Mouse (Mus musculus): ENCODE measurements around the gene Htr7.

Gene Htr7

DNA sequence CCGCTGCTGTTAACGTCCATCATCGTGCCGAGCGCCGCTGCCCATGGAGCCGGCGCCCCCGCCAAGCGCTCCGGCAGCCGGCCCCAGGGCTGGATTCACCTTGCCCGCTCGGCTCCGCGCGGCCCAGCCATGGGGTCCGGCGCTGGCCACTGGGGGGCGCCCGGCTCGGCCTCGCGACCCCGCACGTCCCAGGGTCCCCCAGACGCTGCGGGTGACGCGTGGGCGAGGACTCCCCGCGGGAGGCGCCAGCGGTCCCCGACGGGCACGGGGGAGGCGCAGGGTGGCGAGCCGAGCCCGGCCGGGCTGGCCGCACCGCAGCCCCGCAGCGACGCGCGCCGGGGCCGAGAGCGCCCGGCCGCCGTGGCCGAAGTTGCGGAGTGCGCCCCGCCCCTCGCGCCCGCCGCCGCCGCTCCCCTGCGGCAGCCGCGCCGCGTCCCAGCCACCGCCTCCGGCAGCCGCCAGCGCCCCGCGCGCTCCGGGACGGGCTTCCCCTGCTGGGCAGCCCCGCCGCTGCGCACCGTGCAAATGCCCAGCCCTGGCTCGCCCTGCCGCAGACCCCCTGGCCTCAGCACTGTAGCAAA lies at the start of gene Htr7:
Htr7 (minus strand) TSS at position 277 of the 581 bp plus-strand sequence.
- DNase-seq, result peak; percentile 22

DNA sequence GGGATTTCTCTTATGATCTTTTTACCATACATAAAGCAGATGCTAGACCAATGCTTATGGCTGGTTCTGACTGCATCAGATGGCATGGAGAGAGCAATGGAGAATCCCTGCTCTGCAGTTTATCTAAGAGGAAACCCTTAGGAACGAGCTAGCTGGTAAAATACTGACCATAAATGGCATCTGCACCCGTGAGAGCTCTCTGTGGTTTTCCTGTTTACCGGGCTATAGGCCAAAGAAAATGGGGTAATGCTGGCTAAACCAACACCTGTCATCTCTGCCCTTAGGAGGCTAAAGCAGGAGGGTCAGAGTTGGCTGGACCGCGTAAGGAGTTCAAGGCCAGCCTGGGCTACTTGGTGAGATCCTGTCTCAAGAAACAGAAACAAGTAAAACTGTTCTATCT lies 46.6 kb upstream of the Htr7 start:
- DNase-seq, result no peak

GRCm38 (mm10) chr19:36098916-36099315 lies 41.6 kb upstream of the Htr7 start:
- no peak for DNase-seq

DNA sequence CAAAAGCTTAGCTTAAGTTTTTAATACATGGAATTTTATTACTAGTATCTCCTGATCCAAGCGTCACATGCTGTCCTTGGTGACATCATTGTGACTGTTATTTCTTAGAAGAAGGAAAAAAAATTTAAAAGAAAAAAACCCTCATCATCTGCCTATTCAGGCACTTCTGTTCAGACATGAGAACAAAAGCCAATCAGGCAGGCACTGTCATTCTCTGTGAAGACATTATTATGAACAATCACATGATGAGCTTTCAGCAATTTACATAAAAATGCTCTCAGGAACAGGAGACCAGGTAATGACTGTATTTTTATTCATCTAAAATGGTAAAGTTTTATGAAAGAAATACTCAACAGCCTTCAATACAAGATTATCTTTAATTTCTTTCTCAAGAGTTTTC lies 41.0 kb upstream of the Htr7 start:
- DNase-seq, result no peak

DNA sequence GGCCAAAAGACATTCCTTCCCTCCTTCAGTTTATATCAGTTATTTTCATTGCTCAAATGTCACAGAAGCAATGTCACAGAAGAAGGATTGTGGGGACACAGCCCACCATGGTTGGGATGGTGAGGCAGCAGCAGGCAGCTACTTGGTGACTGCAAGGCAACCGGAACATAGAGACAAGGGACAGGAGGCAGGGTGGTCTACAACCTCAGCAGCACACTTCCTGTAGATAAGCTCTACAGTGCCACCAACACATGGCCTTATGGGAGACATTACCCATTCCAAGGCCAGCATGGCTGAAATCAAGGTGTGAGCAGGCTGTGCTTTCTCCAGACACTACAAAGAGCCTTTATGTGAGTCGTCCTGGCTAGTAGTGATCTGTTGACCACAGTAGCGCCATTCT lies 39.9 kb upstream of the Htr7 start:
- DNase-seq, result no peak

GRCm38 (mm10) chr19:36090781-36091180 lies 33.5 kb upstream of the Htr7 start:
- peak; percentile 6 for DNase-seq

DNA sequence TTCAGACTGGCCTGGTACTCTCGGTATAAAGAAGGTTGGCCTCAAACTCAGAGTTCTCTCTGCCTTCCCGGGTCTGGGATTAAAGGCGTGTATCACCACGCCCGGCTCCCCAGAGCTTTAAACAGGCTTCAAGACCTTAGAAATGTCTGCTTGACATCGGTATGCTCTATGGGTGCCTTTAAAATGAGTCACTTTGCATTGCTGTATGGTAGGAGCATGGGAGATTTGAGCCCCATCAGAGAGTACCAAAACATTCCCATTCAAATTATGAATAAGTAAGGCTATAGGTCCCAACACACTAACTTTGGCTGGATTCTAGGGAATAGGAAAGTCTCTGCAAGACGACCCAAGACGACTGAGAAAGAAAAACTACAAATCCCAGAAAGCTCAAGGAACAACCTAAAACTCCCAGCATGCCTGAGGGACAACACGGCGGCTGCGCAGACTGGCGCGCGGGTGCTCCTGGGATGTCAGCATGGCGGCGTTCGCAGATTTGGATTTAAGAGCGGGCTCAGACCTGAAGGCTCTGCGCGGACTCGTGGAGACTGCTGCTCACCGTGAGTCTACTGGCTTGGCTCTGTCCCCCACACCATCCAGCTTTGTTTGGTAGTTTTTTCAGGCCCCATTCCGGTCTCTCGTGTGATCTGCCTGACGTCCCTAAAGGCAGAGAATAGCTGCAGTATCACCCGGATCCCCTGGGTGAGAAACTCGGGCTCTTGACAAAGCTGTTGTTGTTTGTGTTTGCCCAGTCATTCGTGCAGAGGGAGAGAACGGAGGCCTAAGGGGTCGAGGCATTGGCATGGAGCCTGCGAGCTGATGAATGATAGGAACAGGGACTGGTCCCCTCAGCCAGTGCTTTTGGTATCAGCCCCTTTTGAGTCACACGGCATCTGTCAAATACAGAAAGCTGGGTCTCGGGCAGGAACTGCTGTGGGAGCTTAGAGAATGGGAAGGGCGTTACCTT lies 26.2 kb upstream of the Htr7 start, which contains the start of gene Rpp30:
Rpp30 (plus strand) TSS at position 455 of the 964 bp plus-strand sequence.
- peak; percentile 91 for DNase-seq

- peak; percentile 58 for DNase-seq
Measured at GRCm38 (mm10) chr19:36082606-36083261, 25.4 kb upstream of the Htr7 start.

DNA sequence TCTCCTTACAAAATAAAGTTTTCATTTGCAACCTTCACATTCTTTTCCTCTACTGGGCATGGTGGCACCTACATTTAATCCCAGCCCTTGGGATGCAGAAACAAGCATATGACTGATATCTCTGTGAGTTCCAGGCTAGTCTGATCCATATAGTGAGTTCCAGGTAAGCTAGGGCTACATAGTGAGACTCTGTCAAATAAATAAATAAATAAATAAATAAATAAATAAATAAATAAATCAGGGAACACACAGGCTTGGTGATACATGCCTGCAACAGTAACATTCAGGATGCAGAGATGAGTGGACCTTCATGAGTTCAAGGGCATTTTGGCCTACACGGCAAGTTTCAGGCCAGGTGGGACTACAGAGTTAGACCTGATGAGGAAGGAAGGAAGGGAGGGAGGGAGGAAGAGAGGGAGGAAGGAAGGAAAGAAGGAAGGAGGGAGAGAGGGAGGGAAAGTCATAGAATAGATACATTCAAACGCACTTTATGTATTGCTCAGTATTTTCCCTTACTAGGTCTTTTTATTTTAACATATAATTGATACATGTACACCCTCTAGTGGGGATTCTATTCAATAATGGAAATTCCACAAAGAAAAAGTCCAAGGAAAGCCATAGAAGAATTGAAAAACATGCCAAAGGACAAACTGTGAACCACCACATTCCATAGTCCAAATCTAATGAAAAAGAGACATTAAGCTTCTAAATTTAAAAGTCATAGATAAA lies 5.7 kb upstream of the Htr7 start:
- no peak for DNase-seq

- no peak for DNase-seq
Measured at GRCm38 (mm10) chr19:36056502-36057221, 645 bp downstream of the Htr7 start.

DNA sequence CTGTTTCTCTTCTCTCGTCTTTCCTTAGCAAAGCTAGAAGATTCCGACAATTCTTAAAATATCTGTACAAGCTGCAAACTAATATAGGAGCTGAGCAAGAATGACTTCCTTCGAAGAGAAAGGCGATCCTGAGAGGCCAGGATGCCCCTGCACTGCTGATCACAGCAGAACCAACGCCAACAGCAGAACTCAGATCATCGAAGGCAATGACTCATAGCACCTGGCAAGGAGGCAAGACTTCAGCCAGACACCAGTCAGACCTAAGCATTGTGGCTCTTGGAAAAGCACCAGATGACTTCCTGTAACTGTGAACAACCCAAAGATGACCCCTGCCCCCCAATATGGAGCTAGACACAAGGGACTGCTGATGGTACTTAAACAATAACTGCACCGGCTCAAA lies 11.3 kb downstream of the Htr7 start:
- no peak for DNase-seq

- no peak for DNase-seq
Measured at GRCm38 (mm10) chr19:36014836-36015235, 42.5 kb downstream of the Htr7 start.

DNA sequence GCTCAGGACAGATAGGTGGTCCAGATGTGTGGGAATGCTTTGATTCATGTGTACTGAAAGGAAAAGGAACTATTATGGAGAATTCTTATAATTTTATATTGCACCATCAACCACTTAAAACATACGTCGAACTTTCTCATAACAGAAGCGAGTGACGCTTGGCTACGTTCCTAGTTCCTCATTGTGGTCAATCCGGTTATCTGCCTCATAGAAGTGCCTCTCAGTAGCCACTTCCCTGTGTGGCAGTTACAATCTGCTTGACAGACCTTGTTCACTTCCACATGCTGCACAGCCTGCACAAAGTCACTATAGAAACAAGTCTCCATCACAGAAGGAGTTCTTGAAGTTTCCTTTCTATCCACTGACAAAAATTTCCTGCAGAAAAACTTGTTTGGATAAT lies 51.0 kb downstream of the Htr7 start:
- no peak for DNase-seq

GRCm38 (mm10) chr19:36004961-36005360 lies 52.3 kb downstream of the Htr7 start:
- DNase-seq, result no peak

GRCm38 (mm10) chr19:36002476-36003445 lies 54.5 kb downstream of the Htr7 start:
- DNase-seq, result no peak

DNA sequence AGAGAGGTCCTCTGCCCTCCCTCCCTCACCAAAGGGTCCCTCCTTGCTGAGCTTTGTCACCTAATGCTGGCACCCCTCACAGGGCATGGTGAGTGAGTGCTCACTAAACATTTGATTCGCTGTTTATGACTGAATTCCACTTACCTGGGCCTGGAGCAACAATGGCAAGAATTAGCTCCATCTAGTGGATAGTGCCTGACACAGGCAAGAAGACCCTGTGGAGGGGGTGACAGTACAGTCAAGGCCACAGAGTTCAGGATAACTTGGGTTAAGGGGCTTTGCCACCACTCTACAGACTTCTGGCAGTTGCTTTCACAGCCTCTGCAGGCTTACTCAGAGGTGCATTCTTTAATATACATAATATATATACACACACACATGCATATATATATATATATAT lies 55.8 kb downstream of the Htr7 start:
- DNase-seq, result no peak

DNA sequence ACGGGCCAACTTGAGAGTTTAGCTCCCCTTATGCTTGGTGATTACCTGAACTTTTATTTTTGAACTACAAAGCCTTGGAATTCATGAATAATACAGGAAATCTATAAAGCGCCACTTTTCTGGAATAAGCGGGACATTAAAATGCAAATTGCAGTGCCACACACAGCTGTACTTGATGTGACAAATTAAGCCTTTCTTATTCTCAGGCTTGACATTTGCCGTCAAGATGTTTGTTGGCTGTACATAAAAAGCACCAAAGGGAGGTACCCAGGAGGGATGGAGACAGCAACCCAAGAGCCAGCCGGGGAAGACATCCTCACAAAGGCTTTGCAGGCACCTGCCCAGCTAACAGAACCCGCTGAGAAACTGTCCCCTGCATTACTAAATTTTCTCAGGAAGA lies 56.4 kb downstream of the Htr7 start:
- DNase-seq, result no peak

DNA sequence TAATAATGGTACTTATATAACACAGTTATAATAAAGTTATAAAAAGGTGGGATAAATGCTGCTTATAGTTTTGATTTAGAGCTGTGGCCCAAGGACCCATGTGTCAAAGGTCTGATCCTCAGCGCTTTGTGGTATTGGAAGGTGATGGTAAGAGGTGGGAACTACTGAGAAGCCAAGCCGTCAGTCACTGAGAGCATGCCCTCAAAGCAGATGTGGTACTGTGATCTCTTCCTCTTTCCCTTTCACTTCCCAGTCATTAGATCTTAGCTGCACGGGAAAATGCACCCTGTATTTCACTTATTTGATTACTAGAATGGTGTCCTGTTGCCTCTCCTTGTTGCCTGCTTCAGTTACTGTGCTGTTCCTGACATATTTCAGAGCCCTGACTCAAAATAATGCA lies 59.9 kb downstream of the Htr7 start:
- no peak for DNase-seq

- no peak for DNase-seq
Measured at GRCm38 (mm10) chr19:35987461-35987860, 69.8 kb downstream of the Htr7 start.

GRCm38 (mm10) chr19:35974681-35975080 lies 82.6 kb downstream of the Htr7 start:
- DNase-seq, result no peak

DNA sequence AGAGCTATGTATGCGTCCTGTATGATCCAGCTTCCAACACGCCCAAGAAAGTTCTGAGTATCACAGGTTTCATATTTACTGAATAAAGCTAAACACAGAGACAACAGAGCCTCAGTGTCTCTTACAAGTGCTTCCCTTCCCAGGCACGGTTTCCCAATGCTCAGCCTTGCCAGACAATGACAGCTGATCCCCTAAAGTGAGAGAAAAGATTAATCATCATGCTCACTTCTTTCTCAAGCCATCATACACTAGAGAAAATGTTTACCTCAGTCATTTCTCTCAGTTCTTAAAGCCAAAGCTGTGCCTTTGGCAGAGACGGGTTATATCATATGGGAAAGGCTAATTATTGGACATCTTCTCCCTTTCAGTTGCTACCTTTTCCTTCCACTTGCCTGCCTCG lies 99.7 kb downstream of the Htr7 start:
- DNase-seq, result no peak

Data from kidney, postnatal 14 days (tissue).